Mouse (Mus musculus) bone marrow, adult 2 months (tissue): ENCODE data around the gene Gpr6.

Experiments used
- CTCF ChIP-seq: fragments of 200-500 bp; IDR thresholded peaks from 2 replicates; pipeline ENCODE4 v1.5.1; 2011; ENCODE audit warnings: low read length, control low read depth; ENCODE audit not compliant: control insufficient read depth, insufficient read depth
- POLR2A ChIP-seq: fragments of 200-500 bp; IDR thresholded peaks from 2 replicates; pipeline ENCODE4 v1.6.1; 2011; ENCODE audit warnings: low read depth, mild to moderate bottlenecking, control low read depth, low read length, borderline replicate concordance; ENCODE audit not compliant: control insufficient read depth

DNA sequence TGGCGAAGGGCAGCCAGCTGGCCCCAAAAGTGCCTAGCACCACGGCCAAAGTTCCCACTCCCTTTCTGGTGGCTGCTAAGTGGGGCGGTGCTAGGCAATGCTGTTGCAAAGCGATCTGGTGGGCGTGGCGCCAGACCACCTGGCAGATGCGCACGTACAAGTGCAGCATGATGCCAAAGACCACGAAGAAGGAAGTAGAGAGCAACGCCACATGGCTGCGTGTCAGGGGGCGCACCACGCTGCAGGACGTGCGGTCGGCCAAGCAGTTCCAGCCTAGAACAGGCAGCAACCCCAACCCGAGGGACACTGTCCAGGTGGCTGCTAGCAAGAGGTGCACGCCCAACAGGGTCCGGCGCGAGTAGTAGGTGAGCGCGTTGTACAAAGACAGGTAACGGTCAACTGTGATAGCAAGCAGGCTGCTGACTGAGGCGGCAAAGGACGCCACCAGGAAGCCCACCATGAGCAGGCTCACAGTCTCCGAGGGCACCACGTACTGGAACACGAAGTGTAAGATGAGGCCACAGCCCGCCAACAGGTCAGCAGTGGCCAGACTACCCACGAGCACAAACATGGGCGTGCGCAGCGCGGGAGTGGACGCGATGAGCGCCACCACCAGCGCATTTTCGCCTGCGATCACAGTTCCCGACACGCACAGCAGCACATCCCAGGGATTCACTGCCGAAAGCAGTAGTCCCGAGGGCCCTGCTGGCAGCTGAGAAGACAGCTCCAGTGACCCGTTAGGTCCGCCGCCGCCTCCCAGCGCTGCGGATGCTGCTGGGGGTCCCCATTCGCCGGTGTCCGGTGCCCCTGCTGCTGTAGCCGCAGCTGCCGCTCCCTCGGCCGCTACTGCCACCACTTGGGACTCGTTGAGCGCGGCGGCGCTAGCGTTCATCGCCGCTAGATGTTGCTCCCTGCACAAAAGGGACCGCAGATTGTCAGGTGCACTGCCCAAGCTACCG is 1.1 kb downstream of the Gpr6 start:
- TF ChIP-seq POLR2A (no peak), CTCF (no peak)
